Mouse (Mus musculus) c-Kit-positive CD71-positive TER-119-negative erythroid progenitor cells, embryonic 14.5 days (primary cell): ENCODE measurements around the gene Mapk7.

Experiments used
- DNase-seq: peaks from one replicate; pipeline ENCODE4 v3.0.0-alpha.2; 2013; ENCODE audit warnings: low read depth

The Mapk7 gene

DNA sequence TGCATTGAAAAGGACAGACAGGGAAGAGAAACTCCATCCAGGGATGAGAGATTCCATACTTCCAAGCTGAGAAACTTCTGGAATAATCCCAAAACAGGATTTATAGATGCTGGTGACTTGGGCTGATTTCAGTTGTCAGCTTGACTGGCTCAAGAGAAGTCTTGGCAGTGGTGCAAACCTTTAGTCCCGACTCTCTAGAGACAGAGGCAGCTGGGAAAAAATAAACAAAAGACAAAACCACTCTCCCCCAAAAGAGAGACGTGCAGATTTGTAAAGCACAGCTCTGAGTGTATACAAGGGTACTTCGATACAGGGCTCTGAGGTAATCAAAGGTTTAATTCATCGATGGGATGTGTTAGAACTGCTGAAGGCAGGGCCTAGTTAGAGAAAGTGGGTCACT, 28.8 kb downstream of the Mapk7 start:
- DNase-seq = no peak

DNA sequence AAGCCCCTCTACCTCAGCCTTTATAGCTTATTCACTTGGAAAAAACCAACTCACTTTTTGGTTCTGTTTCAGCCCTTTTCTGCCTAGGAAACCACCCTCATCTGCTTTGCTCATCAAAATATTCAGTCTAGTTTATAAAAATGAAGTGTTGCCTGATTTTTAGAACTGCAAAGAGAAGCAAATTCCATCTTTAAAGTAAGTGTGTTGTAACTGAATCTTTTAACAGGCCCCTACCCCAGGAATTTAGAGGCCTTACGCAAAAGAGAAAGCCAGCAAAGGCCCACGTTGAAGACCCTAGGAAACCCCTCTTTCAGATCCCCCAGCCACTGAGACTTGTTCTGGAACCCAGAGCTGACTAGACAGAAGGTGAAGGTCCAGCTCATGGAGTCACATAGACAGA, 30.1 kb downstream of the Mapk7 start:
- no peak for DNase-seq

DNA sequence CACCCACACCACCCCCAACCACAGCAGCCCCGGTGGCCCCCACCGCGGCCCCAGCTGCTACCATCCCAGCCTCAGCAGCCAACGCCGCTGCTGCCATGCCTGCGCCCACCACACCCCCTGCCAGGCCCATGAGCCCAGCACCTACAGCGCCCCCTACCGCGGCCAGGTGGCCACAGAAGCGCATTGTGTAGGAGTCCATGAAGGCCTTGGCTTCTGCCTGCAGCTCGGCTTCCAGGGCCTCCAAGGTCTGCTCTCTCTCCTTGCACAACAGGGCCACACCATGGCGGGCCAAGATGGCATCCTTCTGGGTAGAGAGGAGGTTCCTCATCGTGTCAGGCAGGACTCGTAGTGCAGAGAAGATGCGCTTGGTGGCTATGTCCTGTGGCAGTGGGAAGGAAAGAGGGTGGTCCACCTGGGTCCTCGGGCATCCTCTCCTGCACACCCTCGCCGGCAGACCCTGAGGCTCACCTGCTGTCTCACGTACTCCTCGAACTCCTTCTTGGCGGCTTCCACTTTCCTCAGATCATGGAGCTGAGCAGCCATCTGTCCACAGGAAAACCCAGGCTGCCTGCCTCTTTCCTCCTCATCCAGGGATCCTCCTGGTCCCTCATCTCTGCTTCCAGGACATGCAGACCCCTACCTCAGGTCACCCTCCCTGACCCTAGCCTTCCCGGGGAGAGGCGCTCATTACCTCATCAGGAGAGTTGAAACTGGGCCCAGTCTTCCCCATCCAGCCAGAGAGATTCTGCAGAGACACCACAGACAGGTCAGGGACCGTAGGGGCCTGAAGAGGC, 44.5 kb downstream of the Mapk7 start:
- no peak for DNase-seq

DNA sequence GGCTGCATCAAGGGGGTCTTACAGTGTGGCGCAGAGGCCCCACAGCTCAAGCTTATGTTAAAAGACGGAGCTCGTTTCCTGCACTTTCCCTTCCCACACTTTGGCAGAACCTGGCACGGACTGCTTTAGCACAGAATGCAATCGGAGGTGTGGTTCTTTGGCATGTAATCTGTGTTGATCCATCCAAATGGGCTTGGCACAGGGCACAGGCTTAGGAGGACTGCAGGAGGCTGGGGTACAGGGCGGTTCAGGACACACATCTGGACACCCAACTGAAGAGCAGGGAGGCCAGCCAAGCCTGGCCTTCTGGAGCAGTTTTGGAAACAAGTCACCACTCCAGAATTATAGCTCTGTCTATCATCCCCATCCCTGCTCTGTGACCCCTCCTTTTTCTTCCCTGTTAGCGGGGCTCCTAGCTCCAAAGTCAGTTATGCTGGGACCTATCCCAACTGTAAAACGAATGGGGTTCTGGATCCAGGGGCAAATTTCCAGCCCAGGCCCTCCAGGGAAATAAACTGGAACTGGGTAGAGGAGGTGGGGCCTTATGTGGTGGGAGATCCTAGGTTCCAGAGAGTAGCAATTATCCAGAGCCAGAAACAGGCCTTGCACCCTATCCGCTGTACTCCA, 45.5 kb downstream of the Mapk7 start:
- DNase-seq = no peak

DNA sequence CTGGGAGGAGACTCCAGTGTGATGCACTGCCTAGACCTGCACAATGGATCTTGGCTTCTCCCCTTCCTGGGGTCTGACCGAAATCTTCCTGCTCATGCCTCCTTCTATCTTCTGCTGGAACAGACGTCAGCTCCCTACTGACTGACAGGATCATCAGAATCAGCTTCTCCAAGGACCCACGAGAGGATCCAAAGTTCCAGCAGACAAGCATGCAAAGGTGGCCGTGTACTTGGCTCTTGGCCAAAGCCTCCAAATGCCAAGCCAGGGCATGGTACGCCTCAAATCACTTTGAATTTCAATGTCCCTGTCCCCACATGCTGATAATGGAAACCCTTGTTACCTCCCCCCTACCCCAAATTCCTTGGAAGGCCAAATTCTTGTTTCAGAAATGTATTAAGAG, 46.2 kb downstream of the Mapk7 start:
- DNase-seq = no peak

DNA sequence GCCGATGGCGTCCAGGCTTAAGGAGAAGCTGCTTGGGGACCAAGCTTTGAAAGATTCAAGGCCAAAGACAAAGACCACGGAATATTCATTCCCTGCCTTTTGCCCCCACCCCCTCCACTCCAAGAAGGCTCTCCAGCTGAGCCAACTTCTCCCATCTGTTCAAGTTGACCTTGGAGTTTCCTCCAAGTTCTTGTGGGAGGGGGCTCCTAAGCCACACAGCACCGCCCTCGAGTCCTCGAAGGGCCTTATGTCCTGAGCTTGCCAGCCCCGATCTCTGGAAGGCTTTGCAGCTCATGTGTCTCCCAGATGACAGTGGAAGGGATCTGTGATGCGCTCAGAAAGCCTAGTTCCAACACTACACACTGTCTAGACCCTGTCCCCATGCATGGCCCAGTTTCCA, 46.9 kb downstream of the Mapk7 start:
- DNase-seq = no peak

DNA sequence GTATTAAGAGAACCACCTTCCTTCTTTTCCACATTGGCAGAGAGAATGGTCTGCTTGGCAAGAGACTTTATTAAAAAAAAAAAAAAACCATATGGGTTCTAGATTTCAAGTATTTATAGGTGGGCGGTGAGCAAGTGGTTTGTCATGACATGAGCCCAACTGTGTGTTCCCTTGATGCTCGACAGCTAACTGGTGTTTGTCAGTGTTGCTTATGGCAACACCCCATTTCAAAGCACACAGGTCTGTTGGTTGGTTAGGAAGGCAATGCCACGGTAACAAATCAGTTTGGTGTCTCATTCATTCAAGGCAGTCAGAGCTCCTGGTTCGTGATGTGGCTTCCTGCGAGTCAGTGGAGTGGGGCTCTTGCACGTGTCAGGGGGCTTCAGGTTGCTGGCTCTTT, 50.4 kb downstream of the Mapk7 start:
- no peak for DNase-seq

DNA sequence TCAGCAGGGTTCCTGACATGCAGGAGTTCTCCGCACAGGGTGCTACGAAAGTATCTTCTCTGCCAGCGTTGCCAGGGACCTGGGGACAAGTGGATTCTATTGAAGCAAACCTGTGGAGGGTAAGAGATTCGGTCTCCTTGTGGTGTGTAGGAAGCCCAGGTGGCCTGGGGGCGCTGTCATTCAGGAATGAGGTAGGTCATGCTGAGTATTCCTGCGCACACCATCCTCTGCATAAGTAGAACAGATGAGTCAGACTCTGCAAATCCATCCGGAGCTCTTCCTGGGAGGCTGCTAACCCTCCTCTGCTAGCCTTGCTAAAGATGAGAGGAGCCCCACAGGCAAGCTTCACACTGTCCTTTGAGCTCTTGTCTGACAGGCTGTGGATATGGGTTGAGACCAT, 52.5 kb downstream of the Mapk7 start:
- DNase-seq = no peak

DNA sequence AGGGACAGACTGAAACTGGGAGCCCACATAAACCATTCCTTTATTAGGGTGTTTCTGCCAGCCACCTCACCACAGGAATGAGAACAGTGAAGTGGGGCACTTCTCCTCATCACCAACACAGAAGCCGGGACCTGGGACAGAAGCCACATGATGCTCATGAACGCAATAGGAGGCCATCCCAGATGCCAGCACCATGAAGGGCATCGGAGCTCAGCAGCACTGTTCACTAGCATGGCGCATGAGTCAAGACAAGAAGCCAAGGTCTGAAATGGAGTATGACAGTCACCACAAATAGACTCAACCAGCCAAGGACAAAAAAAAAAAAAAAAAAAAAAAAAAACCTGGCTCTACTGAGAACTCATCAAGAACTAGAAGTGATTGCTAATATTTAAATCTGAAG, 53.8 kb downstream of the Mapk7 start:
- no peak for DNase-seq

DNA sequence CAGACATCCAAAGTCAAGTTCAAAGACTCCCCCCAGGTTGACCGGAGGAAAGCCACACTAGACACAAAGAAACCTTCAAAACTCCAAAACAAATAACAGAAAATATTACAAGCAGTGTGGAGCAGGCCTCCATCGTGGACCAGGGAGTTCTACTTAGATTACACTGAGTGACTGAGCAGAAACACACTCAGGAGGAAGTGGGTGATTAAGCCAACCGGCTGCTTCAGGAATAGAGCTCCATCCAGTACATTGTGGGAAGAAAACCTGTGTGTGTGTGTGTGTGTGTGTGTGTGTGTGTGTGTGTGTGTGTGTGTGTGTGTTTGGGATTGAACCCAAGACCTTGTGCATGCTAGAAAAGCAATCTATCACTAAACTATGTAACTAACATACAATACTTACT, 55.0 kb downstream of the Mapk7 start:
- no peak for DNase-seq
